Mouse (Mus musculus) spleen, adult 2 months (tissue): ENCODE results near the gene Slc46a2. TPM values are rescaled to one million over a fixed set of nuclear protein-coding genes. Genes with fewer than 3 reads are reported as not detected.

Source experiments
- DNase-seq, 2 experiments: peaks; one replicate each; pipeline versions ENCODE4 v3.0.0 to v3.0.0-alpha.2; 2012 to 2021; ENCODE audit warnings: low spot score in 2 of 2, low read depth in 1 of 2
- H3K27ac ChIP-seq: fragments of 200-500 bp; 2 replicates; pipeline ENCODE4 v1.5.1; 2012; ENCODE audit warnings: low read length, inconsistent platforms; ENCODE audit not compliant: insufficient read depth
- H3K27me3 ChIP-seq: fragments of 200-500 bp; 2 replicates; pipeline ENCODE4 v1.6.1; 2012; ENCODE audit warnings: mild to moderate bottlenecking, moderate library complexity, low read length, inconsistent platforms; ENCODE audit not compliant: control insufficient read depth, insufficient read depth
- H3K36me3 ChIP-seq: fragments of 200-500 bp; 2 replicates; pipeline ENCODE4 v1.6.1; 2012; ENCODE audit warnings: mild to moderate bottlenecking, low read length, inconsistent platforms; ENCODE audit not compliant: control insufficient read depth, insufficient read depth
- H3K4me1 ChIP-seq: fragments of 200-500 bp; 2 replicates; pipeline ENCODE4 v1.6.1; 2011; ENCODE audit warnings: inconsistent platforms; ENCODE audit not compliant: control insufficient read depth, insufficient read depth, insufficient read length
- H3K4me3 ChIP-seq: fragments of 200-500 bp; 2 replicates; pipeline ENCODE4 v1.5.1; 2011; ENCODE audit warnings: mild to moderate bottlenecking, inconsistent platforms; ENCODE audit not compliant: insufficient read depth, insufficient read length; ENCODE audit errors: extremely low read depth
- CTCF ChIP-seq: fragments of 200-500 bp; IDR thresholded peaks from 2 replicates; pipeline ENCODE4 v1.5.1; 2011; ENCODE audit warnings: mild to moderate bottlenecking, inconsistent platforms; ENCODE audit not compliant: insufficient read depth, insufficient read length, insufficient replicate concordance; ENCODE audit errors: extremely low read depth
- POLR2A ChIP-seq: fragments of 200-500 bp; IDR thresholded peaks from 2 replicates; pipeline ENCODE4 v1.6.1; 2011; ENCODE audit warnings: low read depth, low read length, inconsistent platforms
- WGBS: fragments of 180-500 bp; shearing (Covaris S2); methylation state at CpG from one replicate; pipeline ENCODE4 v1.1.7; 2018; 5-methylcytosine and 5-hydroxymethylcytosine counted together
- polyA plus RNA-seq: library from polyadenylated mRNA; depleted of rRNA; stranded (reverse); fragments of >200 nt; gene quantifications from 2 replicates; pipeline ENCODE4 v1.2.3, GENCODE M21; 2012

Gene Slc46a2
- polyA plus RNA-seq, 1 experiment, result not detected

DNA sequence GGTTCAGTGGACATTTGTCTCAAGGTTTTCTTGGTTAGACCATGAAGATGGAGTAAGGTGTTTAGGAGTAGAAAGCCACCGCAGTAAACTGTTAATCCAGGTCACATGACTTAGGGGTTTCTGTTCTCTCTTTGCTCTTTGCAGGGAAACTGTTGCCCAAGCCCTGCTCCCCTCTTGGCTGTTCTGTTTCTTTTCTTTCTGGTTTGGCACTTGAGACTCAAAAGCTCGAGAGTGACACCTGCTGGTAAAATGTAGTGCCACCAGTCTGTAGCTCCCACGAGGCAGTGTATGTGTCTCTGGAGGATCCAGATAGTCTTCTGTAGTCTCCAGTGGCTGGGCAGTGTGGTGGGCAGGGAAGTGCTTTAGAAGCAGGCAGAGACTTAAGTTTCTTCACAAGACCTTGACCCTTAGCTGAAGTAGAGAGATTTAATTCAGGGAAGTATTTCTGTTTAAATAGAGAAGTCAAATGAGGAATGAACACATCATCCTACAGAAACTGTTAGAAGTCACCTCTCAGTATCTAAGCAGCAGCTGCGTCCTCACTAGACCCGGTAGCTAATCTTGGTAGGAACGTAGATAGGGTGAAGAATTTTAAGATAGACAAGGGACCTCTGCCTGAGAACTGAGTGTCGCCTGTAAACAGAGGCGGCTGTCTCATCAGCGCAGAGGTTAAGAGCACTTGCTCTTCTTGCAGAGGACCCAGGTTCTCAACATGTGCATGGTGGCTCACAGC lies 43.8 kb downstream of the Slc46a2 start:
- no peak for TF ChIP-seq POLR2A
- peak; percentile 70; the same call in 1 of the 2 replicates for TF ChIP-seq CTCF
- Histone ChIP-seq H3K36me3 (peaks cover 5% of the 10 kb centered on the region; the same call in 1 of the 2 replicates), H3K27ac (peak overlapping the region; percentile 26; the same call in 1 of the 2 replicates), H3K27me3 (no peaks in the 10 kb centered on the region), H3K4me3 (no peak overlapping the region), H3K4me1 (no peaks in the 10 kb centered on the region; the same call in 1 of the 2 replicates)
- DNase-seq, result peak; percentile 62 to 69
- 50% methylated on average over 9 of the region's 9 CpGs for WGBS

DNA sequence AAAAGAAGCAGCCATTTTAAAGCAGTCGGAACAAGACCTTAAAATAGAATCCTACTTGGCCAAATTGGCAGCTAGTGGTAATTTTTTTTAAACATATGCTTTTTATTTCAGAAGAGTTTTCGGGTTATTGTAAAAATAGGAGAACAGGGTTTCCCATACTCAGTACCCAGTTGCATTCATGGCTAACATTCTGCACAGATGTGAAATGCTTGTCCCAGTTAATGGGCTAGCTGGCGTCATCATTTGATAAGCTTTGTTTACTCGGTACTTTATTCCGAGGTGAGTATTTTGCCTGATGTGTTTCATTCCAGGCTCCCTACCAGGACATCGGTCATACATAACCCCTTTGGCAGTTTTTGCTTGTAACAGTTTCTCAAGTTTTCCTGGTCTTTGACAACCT lies 44.4 kb downstream of the Slc46a2 start:
- Histone ChIP-seq H3K27ac (no peak overlapping the region), H3K27me3 (no peaks in the 10 kb centered on the region), H3K36me3 (peaks cover 5% of the 10 kb centered on the region; the same call in 1 of the 2 replicates), H3K4me3 (no peak overlapping the region), H3K4me1 (no peaks in the 10 kb centered on the region; the same call in 1 of the 2 replicates)
- 83% methylated on average over 6 of the region's 6 CpGs for WGBS
- no peak for DNase-seq
- TF ChIP-seq CTCF (no peak), POLR2A (no peak)

DNA sequence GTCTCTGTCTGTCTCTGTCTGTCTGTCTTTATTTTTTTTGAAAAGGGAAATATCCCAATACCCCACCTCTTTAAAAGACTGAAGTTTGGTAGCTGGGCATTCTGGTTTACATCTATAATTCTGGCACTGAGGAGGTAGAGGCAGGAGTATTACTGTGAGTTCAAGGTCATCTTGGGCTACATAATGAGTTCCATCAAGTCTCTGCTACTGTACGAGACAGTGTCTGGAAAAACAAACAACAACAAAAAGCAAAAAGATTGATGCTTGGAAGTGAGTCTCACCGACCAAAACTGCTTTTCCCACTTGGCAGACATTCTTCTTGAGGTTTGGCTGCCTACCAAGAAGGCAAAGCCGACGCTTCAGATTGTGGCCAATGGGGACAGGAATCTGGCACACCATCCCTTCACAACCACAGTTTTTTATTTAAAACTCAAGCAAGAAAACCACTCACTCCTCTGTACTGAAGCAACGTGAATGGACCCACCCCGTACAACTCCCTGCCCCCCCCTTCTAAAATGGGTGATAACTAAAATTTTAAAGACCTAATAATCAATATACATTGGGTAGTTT lies 45.3 kb downstream of the Slc46a2 start:
- no peak for DNase-seq
- peaks cover 7% of the 10 kb centered on the region; the same call in 1 of the 2 replicates for H3K36me3 ChIP-seq
- 42% methylated on average over 6 of the region's 6 CpGs for WGBS
- no peak overlapping the region for H3K27ac ChIP-seq
- TF ChIP-seq POLR2A (no peak), CTCF (no peak)
- H3K4me3 ChIP-seq, result no peak overlapping the region
- H3K4me1 ChIP-seq, result no peaks in the 10 kb centered on the region; the same call in 1 of the 2 replicates
- H3K27me3 ChIP-seq, result no peaks in the 10 kb centered on the region

DNA sequence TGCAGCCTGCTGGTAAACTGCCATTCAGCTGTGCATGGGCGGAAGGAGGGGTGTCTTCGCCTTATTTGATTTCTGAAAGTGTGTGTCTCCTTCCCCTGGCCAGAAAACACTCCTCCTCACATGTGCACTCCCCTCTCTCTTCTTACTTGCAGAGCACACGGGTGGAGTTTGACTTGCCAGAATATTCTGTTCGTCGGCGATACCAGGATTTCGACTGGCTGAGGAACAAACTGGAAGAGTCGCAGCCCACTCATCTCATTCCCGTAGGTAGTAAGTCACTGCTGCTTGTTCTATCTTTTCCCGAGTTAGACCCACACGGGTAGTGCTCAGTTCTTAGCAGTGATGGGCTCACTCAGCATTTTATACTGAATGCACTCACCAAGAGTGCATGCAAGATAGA lies 46.8 kb downstream of the Slc46a2 start:
- Histone ChIP-seq H3K27me3 (no peaks in the 10 kb centered on the region), H3K4me3 (no peak overlapping the region), H3K27ac (no peak overlapping the region), H3K4me1 (no peaks in the 10 kb centered on the region; the same call in 1 of the 2 replicates), H3K36me3 (peaks cover 7% of the 10 kb centered on the region; the same call in 1 of the 2 replicates)
- TF ChIP-seq POLR2A (no peak), CTCF (no peak)
- no peak for DNase-seq
- WGBS, result 91% methylated on average over 11 of the region's 11 CpGs

DNA sequence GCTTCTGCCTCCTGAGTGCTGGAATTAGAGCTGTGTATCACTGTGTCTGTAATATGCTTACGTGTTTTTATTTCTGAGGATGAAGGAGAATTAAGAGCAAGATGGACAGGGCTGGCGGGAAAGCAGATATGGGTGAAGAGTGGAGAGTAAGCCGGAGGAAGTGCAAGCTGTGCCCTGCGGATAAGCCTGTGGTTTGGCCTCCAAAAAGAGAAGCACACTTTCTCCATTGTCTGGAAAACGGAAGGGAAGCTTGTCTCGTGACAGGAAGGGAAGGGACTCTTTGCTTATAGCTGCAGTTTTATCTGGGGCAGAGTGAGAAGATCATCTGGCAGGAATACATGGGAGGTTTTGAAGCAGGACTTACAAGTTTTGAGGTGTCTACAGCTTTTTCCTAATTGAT lies 51.0 kb downstream of the Slc46a2 start:
- WGBS, result 33% methylated on average over 6 of the region's 6 CpGs
- H3K4me1 ChIP-seq, result no peaks in the 10 kb centered on the region; the same call in 1 of the 2 replicates
- peaks cover 8% of the 10 kb centered on the region for H3K36me3 ChIP-seq
- no peak overlapping the region for H3K4me3 ChIP-seq
- TF ChIP-seq POLR2A (no peak), CTCF (no peak)
- H3K27ac ChIP-seq, result no peak overlapping the region
- no peak for DNase-seq
- H3K27me3 ChIP-seq, result no peaks in the 10 kb centered on the region

DNA sequence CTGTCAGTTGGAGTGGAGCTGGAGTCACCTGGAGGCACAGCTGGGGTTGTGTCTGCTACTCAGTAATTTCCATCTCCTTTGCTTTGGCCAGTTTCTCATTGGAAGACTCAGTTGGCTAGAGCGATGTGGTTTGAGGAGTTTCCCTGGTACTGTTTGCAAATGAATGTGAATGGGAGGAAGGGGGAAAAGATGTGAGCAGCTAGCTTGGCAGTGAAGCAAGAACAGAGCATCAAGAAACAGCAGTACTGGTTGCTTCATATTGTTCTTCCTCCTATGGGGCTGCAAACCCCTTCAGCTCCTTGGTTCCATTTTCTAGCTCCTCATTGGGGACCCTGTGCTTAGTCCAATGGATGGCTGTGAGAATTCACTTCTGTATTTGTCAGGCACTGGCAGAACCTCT lies 52.5 kb downstream of the Slc46a2 start:
- TF ChIP-seq POLR2A (no peak), CTCF (no peak)
- Histone ChIP-seq H3K27ac (no peak overlapping the region), H3K27me3 (no peaks in the 10 kb centered on the region), H3K4me3 (no peak overlapping the region), H3K4me1 (no peaks in the 10 kb centered on the region), H3K36me3 (peaks cover 12% of the 10 kb centered on the region)
- WGBS, result 88% methylated on average over 1 of the region's 1 CpGs
- no peak for DNase-seq

DNA sequence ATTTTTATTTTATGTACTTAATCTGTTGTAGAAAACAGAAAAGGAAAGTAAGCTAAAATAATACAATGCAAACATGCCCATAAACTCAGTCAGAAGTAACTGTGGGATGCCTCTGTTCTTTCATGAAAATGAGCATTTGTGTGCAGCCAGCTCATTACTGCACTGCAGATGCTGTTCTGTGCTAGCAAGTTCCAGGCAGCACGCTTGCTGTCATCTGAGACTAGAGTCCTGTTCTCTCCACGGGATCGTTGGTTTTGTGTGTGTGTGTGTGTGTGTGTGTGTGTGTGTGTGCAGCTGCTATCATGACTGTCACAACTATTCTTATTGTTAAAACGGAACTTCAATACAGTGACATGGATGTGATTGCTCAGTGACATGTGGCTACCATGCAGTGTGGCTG lies 53.0 kb downstream of the Slc46a2 start:
- Histone ChIP-seq H3K4me1 (no peaks in the 10 kb centered on the region), H3K4me3 (no peak overlapping the region), H3K27me3 (no peaks in the 10 kb centered on the region), H3K27ac (no peak overlapping the region), H3K36me3 (peaks cover 12% of the 10 kb centered on the region)
- 76% methylated on average over 4 of the region's 4 CpGs for WGBS
- TF ChIP-seq CTCF, result no peak
- TF ChIP-seq POLR2A, result no peak
- no peak for DNase-seq
